In the genomic region with DNA sequence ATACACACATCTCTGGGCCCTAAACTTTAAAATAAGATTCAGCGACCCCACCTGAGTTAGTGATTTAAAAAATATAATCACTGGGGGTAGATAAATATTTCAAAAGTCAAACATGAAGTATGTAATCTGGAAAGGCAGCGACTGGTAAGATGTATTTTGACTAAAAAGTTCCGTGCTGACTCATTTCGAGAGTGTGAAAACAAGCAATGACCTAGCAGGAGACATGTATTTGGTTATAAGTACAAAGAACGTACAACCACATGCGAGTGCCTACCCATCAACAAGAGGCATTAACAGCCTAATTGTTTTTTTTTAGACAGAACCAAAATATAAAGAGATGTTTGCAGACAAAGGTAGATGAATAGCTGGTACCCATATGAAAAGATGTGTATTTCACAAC, we compare ENCODE assay signal across 1 mouse cellular context.
TF ChIP-seq lines count a peak whose summit lies in the region.

No protein-coding gene starts in this region.

TF ChIP-seq in CH12.LX, 34 proteins besides CTCF, POLR2A, EP300 and RAD21 (continued from another document):
- TF ChIP-seq NELFE (IDR thresholded peaks at IDR 0.05; ENCODE audit: low read depth, low read length) (no peak), POLR2AphosphoS2 (IDR thresholded peaks at IDR 0.05; ENCODE audit: low read depth, low read length) (no peak), USF1 (IDR thresholded peaks at IDR 0.05; ENCODE audit: low read depth, low read length) (no peak), IRF4 (IDR thresholded peaks at IDR 0.05; ENCODE audit: low read depth, low read length) (peak; percentile 100), CHD2 (IDR thresholded peaks at IDR 0.05; ENCODE audit: low read length) (peak; percentile 67; the same call in 1 of the 2 replicates), ZKSCAN1 (IDR thresholded peaks at IDR 0.05; ENCODE audit: borderline replicate concordance, low read depth, low read length) (no peak), UBTF (IDR thresholded peaks at IDR 0.05; ENCODE audit: low read depth, low read length) (no peak), BHLHE40 (IDR thresholded peaks at IDR 0.05; ENCODE audit: low read depth, low read length) (peak; percentile 85), MAFK (IDR thresholded peaks at IDR 0.05; ENCODE audit: insufficient replicate concordance, low read length) (peak; percentile 73), KAT2A (IDR thresholded peaks at IDR 0.05; ENCODE audit: insufficient replicate concordance, low read length) (no peak), ELF1 (IDR thresholded peaks at IDR 0.05; ENCODE audit: low read depth, low read length) (no peak)
